Mouse (Mus musculus): Measurements from ENCODE around the gene Gp2.

The Gp2 gene

DNA sequence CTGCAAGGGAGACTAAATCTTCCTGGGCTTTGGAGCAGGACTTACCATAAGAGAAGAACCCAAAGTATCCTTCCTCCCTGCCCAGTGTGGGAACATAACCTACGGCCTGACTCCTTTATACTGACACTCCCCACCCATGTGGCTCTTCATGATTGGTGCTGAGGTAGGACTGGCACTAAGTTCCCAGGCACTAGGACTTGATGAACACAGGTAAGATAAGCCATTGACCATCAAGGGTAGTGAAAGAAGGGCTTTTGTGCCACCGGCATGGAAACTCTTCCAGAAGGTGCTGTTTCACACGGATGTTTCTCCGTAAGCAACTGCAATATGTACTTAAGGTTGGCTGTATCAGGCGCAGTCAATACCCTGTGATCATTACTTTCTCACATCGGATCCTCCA lies at the start of gene Gp2:
Gene Gp2, minus strand, starts transcription at position 101 of the 400 bp plus-strand sequence.
- DNase-seq (ENCODE audit: low read depth), result no peak

DNA sequence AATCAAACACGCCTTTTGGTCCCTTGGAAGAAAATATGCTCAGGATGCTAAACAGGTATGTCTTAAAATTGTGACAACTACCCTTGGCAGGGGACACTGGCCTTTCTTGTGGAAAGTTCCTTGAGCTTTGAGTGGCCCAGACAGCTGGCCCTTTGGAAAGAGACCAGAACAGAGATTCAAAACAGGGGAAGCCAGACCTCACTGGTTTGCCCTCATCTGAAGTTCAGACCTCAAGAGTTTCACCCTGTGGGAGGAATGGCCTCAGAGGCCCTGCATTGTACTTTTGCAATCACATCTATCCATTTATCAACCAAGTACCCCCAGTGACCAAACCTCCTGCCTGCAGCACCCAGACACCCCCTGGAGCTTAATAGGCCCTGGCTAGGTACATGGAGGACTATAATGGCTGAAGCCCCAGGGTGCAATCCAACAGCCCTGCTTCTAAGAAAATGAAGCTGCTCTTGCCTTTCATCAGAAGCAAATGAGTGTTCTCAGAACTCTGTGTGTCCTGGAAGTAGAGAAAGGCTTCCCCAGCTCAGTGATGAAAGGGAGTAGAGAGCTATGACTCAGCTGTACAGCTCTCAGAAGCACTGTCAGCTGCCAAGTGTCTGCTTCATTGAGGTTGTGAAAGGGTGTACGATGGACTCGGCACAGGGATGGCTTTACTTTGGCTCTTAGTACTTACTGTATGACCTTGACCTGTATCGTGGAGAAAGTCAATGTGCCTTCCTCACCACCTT lies 31.1 kb upstream of the Gp2 start:
- DNase-seq (ENCODE audit: low read depth), result no peak

DNA sequence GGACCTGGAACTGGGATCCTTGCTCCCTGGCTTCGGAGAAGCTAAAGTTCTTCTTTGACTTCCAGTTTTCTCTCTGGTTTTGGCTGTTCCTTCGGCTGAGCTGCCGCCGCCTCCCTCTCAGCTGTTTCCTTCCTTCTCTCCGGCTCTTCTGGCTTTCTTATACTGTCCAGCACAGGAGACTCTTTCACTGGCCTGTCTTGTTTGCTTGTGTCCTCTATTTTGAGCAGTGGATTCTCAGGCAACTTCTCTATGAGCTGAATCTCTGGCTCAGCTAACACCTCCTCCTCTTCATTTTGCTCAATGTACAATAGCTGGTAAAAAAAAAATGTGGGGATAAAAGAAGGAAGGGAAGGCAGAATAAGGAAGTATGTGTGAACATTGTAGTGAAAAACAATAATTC lies 27.6 kb upstream of the Gp2 start:
- no peak for DNase-seq (ENCODE audit: low read depth)

DNA sequence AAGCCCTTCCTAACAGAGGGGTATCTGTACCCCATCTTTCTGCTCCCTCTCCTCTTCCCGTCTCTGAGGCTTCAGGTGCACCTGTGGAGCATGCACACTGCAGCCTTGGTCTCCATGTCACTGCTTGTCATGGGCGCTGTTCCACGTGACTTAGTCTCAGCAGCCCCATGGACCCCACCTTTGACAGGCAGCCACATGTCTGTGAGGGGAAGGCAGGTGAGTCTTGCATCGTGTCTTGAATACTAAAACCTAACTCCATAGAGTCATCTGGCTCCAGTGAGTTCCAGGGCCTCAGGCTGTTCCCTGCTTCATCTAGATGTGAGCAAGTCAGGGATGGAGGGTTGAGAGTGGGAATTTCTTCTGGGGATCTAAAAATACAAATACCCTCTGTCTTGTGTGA lies 25.1 kb upstream of the Gp2 start:
- no peak for DNase-seq (ENCODE audit: low read depth)

DNA sequence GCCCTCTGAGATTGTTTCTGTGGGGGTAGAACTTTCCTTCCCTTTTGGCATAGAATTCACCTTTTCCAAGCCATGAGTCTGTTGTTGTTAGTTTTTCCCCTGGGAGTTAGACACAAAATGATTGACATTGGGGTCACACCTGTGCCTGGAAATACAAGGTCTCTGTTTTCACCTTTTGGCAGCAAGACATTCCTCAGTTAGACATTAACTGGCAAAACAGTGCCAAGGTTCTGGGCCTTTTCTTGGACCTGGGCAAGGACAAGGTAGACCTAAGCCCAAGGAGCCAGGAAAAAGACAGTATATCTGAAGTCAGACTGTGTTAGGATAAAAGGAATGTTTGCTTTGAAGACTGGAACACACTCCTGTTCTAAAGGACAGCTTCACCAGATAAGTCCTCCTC lies 20.2 kb upstream of the Gp2 start, which contains the start of gene Umod:
Gene Umod, minus strand, starts transcription at position 27 of the 400 bp plus-strand sequence.
- no peak for DNase-seq (ENCODE audit: low read depth)

DNA sequence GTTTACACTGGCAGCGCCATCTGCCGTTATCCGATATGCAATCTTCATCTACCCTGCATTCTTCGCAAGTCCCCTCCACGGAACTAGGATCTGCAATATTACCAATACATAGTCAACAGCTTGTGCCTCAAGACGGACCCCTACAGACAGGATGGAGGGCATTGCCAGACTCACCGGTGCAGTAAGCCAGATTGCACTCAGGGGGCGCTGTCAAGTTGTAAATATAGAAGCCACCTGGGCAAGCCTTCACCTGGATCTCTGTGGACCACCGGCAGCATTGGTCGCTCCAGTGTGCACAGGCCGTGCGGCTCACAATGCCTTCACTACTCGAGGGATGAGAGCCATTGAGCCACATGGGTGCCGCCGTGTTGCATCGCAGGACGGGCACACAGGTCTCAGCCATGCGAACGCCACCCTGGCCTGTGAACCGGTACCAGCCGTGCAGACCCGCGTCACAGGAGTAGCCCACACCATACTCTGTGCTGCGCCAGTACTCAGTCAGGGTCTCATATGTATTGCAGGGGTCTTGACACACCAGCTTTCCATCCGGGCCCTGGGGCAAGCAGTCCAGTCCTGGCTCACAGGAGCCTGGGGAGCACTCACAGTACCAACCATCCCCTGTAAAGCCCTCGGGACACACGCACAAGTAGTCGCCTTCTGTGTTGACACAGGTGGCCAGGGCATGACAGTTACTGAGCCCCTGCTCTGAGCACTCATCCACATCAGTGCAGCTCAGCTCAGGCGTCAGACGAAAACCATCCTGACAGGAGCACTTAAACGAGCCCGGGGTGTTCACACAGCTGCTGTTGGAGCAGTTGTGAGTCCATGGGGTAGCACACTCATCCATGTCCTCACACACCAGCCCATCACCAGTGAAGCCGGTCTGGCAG lies 17.7 kb upstream of the Gp2 start:
- no peak for DNase-seq (ENCODE audit: low read depth)

DNA sequence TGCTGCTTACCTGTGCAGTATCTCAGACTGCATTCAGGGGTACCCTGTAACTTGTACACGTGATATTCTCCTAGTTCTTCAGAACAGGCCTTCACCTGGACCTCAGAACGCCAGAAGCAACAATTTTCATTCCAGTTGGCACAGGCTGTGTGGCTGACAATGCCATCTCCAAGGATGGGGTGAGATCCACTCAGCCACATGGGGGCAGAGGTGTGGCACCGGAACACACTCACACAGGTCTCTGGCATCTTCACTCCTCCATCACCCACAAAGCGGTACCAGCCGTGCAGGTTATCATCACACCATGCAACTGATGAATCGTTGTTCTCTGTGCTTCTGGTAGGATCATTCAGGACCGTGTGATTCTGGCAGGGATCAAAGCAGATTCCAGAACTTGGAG lies 4.9 kb downstream of the Gp2 start:
- DNase-seq (ENCODE audit: low read depth), result no peak

DNA sequence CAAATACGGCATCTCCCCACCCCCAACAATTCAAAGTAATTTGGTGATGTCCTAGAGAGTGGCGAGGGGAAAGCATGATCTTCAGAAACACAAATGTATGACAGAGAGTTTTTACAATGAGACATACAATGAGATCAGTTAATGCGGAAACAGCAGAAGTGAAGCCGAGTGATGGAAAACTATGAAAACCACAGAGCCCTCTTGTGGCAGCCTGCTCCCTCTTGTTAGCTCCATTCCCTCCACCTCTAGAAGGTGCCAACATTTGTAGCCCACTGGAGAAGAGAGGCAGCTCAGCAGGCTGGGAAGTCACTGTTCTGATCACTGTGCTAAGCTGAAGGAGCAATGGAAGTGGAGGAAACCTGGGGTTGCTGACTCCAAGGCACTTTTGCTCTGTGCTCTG lies 15.2 kb downstream of the Gp2 start:
- DNase-seq (ENCODE audit: low read depth), result no peak

DNA sequence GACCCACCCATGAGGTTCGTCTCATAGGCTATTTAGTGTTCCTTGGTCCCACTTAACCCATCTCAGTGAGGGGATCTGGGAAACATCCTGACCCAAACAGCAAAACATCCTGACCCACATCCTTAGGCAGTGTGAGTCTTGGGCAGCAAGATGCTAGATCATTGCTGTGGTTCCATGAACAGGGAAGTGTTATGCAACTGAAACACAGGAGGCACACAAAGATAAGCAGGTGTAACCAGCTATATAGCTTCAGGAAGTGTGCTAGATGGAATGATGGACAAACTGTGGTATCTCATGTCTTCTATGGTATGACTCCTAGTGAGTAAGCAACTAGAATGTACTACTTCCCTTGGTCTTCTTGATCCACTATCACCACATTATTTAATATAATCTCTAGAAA lies 17.1 kb downstream of the Gp2 start:
- DNase-seq (ENCODE audit: low read depth), result no peak

DNA sequence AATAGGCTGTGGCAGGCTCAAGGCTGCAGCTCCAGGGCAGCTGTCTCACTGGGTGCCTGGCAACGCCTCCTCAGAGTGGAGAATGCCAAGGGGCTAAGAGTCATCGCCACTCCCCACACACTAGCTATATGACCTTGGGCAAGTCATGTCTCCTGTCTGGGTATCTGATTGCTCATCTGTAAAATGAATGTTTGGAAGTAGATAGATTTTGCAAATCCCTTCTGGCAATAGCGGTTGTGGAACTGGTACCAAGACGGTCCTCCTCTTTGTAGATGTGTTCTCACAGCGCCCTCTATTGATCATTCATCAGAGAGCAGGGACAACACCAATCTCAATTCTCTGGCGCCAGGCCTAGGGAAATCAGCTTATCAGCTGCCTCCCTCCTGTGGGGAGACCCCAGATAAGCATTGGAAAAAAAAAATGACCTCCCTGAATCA lies 31.9 kb downstream of the Gp2 start:
- no peak for DNase-seq (ENCODE audit: low read depth)

DNA sequence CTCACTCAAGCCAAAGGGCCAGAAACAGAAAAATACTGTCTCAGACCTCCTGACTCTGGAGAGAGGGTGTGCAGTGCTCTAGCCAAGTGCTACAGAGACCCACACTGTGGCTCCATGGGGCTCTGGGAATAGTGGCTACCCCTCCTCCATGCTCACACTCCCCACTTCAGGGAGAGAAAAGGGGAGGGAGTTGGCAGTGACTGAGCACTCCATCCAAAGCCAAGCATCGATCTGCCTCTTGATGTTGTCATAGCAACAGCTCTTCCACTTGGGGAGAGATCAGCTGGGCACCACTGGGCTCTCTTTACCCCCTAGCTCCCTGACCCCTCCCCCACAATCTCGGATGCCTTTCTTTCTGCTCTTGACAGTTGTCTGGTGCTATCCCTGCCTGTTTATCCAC lies 38.4 kb downstream of the Gp2 start:
- no peak for DNase-seq (ENCODE audit: low read depth)

DNA sequence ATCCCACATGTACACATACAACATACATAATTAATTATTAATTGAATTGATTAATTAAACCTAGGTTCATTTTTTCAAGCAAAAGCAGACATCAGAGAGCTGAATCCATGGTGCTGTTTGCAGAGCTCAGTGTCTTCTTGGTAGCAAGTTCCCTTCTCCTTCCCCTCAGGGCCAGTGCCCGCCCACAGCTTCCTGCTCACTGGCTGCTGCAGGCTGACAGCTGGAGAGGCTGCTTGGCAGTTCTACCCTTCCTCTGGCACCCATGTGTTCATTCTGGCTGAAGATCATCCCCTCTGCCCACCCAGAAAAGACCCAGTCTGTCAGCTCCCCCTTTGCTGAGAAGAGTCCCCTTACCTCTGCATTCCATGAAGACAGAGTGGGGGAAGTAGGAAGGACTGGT lies 40.6 kb downstream of the Gp2 start:
- DNase-seq (ENCODE audit: low read depth), result no peak

DNA sequence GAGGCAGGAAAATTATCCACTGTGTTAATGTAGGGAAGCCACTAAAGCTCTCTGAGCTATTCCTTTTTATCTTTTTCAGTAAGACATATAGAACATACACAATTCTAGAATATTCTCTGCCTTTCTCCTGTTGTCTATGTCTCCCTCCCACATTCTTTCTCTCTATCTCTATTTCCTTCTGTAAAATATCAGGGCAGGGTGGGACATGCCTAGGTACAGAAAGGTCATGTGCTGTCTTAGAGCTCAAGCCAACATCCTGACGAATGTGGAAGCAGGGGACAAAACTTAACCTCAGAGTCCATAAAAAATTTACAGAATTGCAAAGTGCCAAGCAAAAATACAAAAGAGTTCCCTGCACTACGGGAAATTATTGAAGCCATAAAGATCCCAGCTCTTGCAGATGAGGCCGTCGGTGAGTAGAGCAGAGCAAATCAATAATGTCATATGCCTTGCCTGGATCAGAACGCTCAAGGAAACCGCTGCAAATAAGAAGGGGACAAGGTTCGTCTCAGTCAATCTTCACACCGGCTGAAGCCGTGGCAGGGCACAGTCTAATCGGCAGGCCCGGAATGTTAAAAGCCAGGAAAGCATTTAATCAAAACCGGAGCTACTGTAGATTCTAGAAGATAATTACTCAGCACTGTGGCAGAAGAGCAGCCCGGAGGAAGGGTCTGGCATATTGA lies 64.9 kb downstream of the Gp2 start:
- no peak for DNase-seq (ENCODE audit: low read depth)
